Mouse (Mus musculus): Measurements from ENCODE around the gene Gm10424. TPM values are rescaled to one million over a fixed set of nuclear protein-coding genes. Genes with fewer than 3 reads are reported as not detected.
"Not testable (repeated sequence)": the region's sequence is repeated elsewhere in the genome, so short reads cannot be mapped to it uniquely, and the experiment has no call there.

The Gm10424 gene
- not detected for total RNA-seq (2021)

- intact Hi-C loops (cut with DNase I); DNase-seq: not testable (repeated sequence)
These were observed at the start of gene Gm10424 for GRCm38 (mm10) chr5:95272668-95273067. Gm10424 (minus strand) TSS chr5:95272768.

GRCm38 (mm10) chr5:95305611-95306010 is 33.0 kb upstream of the Gm10424 start, which contains the start of gene Gm3259:
Gm3259 (plus strand) TSS chr5:95305911.
- intact Hi-C loops (cut with DNase I); DNase-seq: not testable (repeated sequence)

Other genes starting within 250 kb of the Gm10424 start
- gene Gm7942, start 165.8 kb downstream of the Gm10424 start, total RNA-seq (2021): not detected
- not detected for gene Gm16513, start 90.1 kb downstream of the Gm10424 start, total RNA-seq (2021)
- not detected for gene Gm3259, start 33.1 kb upstream of the Gm10424 start, total RNA-seq (2021)
- not detected for gene D5Ertd577e, start 184.0 kb upstream of the Gm10424 start, total RNA-seq (2021)
- gene Gm3286, start 238.0 kb upstream of the Gm10424 start, total RNA-seq (2021): not detected